Mouse (Mus musculus): Measurements from ENCODE around the gene Immp2l. TPM values are rescaled to one million over a fixed set of nuclear protein-coding genes. Genes with fewer than 3 reads are reported as not detected.

Immp2l gene
- total RNA-seq, 2 experiments from 2014 or later: 9.5 to 14.0 TPM

DNA sequence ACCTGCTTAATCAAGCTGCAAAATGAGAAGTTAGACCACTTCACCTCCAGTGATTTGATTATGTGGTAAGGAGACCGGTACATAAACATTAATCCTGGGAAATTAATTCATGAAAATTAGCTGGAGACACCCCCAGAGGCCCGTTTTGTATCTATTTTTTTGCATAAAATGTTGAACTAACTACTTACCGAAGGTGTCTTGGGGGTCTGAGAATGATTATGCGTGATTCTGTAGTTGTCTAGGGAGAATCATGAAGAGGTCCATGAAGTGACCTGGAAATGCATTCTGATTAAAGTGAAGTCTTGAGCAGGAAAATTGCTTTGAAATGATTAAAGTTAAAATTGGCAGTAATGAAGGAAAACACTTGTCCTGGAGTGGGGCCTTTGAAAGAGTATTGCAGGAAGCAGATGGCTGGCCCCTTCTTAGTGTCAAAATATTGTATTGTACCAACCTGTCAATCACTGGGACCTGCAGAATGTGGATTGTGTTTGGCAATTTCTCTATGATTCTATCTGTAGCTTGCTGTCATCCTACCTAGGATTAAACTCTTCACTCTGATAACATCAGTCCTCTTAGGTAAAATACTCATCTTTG, 920.3 kb downstream of the Immp2l start:
- DNase-seq: no peak
- no peak for TF ChIP-seq CTCF (IDR thresholded peaks at IDR 0.05)
- Histone ChIP-seq H3K4me3 (no peak overlapping the region), H3K27ac (no peak overlapping the region)
- intact Hi-C loops (cut with DNase I): no loop called here

DNA sequence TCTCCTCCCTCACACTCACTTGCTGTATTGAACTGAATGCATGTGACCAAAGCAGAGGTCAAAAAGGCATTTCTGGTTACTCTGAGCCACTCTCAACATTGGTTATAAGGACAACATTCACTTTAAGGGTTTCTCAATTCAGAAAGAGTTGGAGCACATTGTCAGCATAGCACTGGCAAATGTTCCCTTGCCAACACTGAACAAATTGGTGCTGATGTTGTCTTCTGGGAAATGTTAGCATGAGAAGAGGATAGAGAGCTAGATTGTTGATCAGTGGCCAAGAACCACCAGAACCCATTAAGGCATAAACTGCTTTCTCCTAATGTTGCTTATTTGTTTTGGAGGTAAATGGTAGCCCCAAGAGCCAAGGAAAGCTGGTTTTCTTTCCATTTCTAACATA, 922.6 kb downstream of the Immp2l start:
- no peak overlapping the region for H3K27ac ChIP-seq
- intact Hi-C loops (cut with DNase I): no loop called here
- TF ChIP-seq CTCF (IDR thresholded peaks at IDR 0.05): no peak

DNA sequence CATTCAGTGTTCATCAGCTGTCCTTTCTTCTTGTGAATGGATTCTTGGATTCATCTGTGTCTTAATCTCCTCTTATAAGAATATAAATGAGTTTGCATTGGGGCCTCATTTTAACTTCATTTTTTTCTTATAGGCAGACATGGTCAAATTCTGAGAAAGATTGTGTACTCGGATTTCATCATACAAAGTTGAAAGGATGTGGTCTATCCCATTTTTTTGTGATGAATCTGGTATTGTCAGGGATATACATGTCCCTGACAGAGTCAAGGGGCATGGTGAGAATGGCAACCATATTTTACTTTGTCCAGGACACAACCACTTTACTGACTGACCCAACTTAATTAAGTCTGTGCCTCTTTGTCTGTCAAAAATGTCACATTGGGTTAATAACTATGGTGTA, 925.5 kb downstream of the Immp2l start:
- DNase-seq: no peak
- Histone ChIP-seq H3K27ac (no peak overlapping the region), H3K4me3 (no peak overlapping the region)
- no peak for TF ChIP-seq CTCF (IDR thresholded peaks at IDR 0.05)
- intact Hi-C loops (cut with DNase I): no loop called here

More for the DNA sequence above, 922.6 kb downstream of the Immp2l start:
- no peak overlapping the region for H3K4me3 ChIP-seq
- DNase-seq: no peak

DNA sequence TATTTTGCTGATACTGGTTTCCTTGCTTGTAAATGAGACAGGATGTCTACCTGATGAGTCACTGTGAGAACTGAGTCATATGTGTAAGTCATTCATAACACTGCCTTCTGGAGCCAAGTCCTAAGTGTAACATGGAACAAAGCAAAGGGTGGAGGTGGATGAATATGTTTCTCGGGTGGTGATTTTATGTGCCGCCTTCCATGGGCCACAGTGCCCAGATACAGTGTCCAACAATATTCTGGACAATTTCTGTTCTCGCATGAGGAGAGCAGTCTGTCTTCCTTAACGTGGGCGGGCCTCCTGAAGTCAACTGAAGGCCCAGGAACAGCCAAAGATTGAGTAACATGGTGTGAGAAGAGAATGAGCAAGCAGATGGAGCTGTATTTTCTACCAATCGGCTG, 926.0 kb downstream of the Immp2l start:
- no peak overlapping the region for H3K27ac ChIP-seq
- intact Hi-C loops (cut with DNase I): no loop called here

DNA sequence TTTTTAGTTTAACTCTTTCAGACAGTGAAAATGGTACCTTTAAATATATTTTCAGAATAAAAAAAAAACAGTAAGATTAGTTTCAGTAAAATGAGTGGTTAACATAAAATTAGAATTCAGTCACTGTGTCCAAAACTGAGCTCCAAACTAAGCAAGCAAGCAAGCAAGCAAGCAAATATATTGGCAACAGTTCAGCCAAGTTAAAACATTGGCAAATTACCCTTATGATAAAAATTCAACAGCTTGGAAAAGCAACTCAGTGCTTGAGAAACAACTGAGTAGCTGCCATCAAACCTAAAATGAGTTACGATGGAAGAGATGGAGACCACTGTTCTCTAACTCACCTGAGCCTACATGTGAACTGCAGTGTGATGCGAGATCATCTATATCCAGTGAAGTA, 926.8 kb downstream of the Immp2l start:
- intact Hi-C loops (cut with DNase I): no loop called here
- no peak for DNase-seq
- H3K4me3 ChIP-seq: no peak overlapping the region
- TF ChIP-seq CTCF (IDR thresholded peaks at IDR 0.05): no peak
- H3K27ac ChIP-seq: no peak overlapping the region

More for the DNA sequence above, 926.0 kb downstream of the Immp2l start:
- no peak for TF ChIP-seq CTCF (IDR thresholded peaks at IDR 0.05)
- no peak overlapping the region for H3K4me3 ChIP-seq
- no peak for DNase-seq

DNA sequence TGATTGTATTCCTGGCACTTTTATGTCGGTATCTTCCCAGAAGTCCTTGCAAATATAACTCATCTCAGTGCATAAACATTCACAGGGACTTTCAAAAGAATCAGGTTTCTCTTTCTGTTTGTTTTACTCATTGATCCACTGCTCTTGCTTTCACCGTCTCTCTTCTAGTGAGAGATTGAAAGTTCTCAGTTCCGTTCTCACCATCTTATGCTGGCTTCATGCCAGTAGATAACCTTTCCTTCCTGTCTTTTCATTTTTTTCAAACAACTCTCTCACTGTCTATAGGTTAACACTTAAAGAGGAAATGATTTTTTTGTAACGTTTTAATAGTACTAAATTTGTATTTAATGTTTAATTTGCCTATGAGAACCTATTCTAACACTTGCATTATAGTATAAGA, 937.1 kb downstream of the Immp2l start:
- Histone ChIP-seq H3K27ac (no peak overlapping the region), H3K4me3 (no peak overlapping the region)
- intact Hi-C loops (cut with DNase I): no loop called here
- no peak for TF ChIP-seq CTCF (IDR thresholded peaks at IDR 0.05)
- DNase-seq: no peak

DNA sequence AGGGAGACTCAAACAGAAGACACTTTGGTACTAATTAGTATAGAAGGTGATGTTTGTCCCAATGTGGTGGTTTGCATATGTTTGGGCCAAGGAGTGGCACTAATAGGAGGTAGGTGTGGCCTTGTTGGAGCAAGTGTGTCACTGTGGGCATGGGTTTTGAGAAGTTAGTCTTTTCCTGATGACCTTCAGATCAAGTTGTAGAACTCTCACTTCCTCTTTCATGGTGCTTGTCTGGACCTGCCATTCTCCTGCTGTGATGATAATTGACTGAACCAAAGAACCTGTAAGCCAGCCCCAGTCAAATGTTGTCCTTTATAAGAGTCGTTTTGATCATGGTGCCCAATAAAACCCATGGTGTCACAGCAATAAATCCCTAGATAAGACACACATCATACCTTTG, 967.5 kb downstream of the Immp2l start:
- no peak overlapping the region for H3K4me3 ChIP-seq
- TF ChIP-seq CTCF (IDR thresholded peaks at IDR 0.05): no peak
- H3K27ac ChIP-seq: no peak overlapping the region
- no peak for DNase-seq
- intact Hi-C loops (cut with DNase I): no loop called here

All from gastrocnemius, adult 2 months (tissue).